Mouse (Mus musculus) T-cell, adult 2 months (primary cell): Measurements from ENCODE around the gene Clec2i.
A peak's percentile ranks its signal among the peaks of the same experiment; 100 is the strongest.
"Not testable (repeated sequence)": the region's sequence is repeated elsewhere in the genome, so short reads cannot be mapped to it uniquely, and the experiment has no call there.

Experiments
- DNase-seq: peaks from one replicate; pipeline ENCODE4 v3.0.0; 2022; ENCODE audit warnings: low spot score

Gene Clec2i

GRCm38 (mm10) chr6:128887091-128887790 lies at the start of gene Clec2i:
Gene Clec2i (plus strand): TSS chr6:128887588.
- DNase-seq: peak; percentile 86

DNA sequence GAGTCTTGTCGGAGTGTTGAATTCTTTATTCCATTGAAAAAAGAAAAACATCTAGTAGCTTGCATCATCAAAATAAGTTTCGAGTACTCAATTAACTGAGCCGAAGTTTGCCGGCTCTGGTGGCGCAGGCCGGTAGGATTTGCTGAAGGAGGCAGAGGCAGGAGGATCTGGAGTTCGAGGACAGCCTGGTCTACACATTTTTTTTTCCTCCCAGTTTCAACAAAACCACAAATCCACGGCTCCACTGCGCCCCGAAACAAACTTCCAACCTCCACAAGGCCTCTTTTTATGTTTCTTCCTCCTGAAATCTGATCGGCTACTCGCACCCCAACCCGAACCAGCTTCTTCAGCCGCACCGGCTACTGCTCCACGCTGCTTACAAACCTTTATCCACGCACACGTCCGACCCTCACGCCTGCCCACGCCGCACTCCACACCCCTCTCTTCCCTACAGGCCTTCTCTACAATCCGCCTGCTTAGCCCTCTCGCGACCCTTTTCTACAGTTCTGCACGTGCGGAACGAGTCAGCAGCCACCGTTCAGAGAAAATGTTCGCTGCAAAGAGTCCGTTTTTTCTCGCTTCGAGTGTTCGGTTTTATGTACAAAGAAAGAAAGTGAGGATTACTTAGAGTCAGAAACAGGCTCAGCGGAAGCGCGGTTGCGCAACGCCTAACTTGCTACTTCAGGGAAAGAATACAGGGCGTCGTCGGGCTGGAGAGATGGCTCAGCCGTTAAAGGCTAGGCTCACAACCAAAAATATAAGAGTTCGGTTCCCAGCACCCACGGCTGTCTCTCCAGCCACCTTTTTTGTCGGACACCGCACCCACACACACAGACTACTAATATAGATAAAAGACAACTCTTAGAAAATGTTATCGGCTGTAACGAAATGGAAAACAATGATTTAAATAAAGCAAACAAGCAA lies 48.8 kb upstream of the Clec2i start:
- peak; percentile 89 for DNase-seq

GRCm38 (mm10) chr6:128839266-128839771 lies 48.1 kb upstream of the Clec2i start:
- peak; percentile 88 for DNase-seq

GRCm38 (mm10) chr6:128839921-128840320 lies 47.5 kb upstream of the Clec2i start:
- no peak for DNase-seq

GRCm38 (mm10) chr6:128840669-128841068 lies 46.7 kb upstream of the Clec2i start:
- DNase-seq: not testable (repeated sequence)

DNA sequence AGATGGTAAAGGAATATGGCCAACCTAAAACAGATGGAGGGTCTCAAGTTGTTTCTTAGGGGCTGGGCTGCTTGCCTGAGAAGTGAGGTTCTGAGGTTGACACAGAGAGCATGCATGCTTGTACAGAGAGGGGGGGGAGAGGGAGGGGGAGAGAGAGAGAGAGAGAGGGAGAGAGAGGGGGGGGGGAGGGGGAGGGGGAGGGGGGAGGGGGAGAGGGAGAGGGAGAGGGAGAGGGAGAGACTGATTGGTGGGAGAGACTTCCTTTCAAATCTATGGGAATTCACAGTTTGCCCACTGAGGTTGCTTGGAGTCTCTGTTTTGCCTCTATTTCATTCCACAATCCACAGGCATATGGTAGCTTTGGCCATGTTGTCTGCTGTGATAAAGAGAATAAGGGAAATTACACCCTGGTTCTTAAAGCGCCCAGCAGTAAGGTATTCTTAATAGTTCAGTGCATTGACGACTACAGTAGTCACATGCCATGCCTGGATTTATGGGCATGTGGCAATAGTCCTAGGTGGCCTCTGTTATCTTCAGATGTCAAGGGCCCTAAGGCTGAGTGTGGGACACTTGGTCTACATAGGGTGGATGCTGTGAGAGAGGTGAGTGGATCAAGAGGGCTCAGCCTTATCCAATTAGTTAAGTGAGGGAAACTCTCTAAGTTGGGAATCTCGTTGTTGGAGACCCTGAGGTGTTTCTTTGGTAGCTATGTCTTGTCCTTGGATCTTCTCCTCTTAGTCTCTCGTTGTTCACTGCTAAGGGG lies 45.9 kb upstream of the Clec2i start:
- DNase-seq: no peak

DNA sequence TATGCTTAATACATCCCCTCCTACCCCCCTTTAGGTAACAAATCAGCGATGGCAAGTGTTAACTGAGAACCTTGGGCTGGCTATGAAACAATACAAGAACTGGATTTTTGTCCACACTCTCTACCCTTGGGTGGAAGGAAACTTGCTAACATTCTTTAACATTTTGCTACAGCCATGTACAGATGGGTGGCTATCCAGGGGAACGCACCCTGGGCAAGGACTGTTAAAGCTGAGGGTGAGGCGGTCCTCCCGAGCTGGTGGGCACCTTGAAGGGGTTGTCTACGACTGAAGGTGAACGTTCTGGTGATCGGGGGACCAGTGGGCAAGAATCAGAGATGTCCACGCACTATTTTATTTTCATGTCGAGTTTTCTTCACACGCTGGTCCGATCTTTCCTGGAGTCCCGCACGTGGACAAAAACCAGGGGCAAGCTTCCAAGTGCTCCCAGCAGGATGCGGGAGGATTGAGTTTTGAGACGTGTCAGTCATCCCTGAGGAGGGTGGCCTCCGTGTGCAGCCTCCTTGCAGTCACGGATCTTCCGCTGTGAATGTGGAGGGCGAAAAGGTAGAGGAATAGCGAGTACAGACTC lies 44.9 kb upstream of the Clec2i start:
- no peak for DNase-seq

- DNase-seq: peak; percentile 93
These were observed 44.4 kb upstream of the Clec2i start for GRCm38 (mm10) chr6:128842945-128843478.

DNA sequence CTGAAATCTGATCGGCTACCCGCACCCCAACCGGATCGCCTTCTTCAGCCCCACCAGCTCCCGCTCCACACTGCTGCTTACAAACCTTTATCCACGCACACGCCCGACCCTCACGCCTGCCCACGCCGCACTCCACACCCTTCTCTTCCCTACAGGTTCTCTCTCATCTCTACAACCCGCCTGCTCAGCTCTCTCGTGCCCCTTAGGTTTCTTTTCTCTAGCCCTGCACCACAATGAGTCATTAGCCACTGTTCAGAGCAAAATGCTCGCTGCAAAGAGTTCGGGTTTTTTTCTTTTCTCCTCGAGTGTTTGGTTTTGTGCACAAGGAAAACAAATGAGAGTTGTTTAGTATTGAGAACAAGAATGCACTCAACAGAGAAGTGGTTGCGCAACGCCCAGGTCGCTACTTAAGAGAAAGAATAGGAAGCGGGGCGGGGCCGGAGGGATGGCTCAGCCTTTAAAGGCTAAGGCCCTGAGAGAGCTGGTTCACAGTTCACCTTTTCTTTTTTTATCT lies 43.9 kb upstream of the Clec2i start:
- DNase-seq: peak; percentile 67

- DNase-seq: peak; percentile 36
These were observed 43.3 kb upstream of the Clec2i start for GRCm38 (mm10) chr6:128844131-128844530.

GRCm38 (mm10) chr6:128844586-128845080 lies 42.8 kb upstream of the Clec2i start:
- no peak for DNase-seq

GRCm38 (mm10) chr6:128845319-128845979 lies 41.9 kb upstream of the Clec2i start:
- DNase-seq: peak; percentile 81

DNA sequence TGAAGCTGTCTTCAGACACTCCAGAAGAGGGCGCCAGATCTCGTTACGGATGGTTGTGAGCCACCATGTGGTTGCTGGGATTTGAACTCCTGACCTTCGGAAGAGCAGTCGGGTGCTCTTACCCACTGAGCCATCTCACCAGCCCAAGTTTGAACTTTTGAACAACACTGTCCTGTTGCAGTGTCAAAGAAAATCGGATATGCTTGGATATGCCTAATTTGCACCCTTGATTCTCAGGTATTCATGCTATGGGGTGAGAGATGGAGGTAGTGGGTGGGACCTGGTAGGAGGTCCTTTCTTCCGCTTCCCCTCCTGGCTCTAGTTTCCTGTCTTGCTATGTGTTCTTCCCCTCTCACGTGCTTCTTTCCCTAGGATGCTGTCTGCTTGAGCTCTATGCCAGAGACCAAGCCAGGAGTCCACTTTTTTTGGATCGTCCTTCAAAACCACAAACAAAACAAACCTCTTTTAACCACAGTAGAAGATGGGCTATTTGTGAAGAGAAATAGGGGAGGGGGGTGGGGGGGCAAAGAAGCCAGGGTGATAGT lies 41.3 kb upstream of the Clec2i start:
- no peak for DNase-seq

- DNase-seq: no peak
These were observed 40.0 kb upstream of the Clec2i start for GRCm38 (mm10) chr6:128847401-128847800.

GRCm38 (mm10) chr6:128849902-128850301 lies 37.5 kb upstream of the Clec2i start:
- no peak for DNase-seq

GRCm38 (mm10) chr6:128850671-128851070 lies 36.7 kb upstream of the Clec2i start:
- DNase-seq: no peak

- DNase-seq: no peak
These were observed 36.2 kb upstream of the Clec2i start for GRCm38 (mm10) chr6:128851151-128851550.

GRCm38 (mm10) chr6:128852766-128853165 lies 34.6 kb upstream of the Clec2i start:
- no peak for DNase-seq

- peak; percentile 76 for DNase-seq
These were observed 33.2 kb upstream of the Clec2i start for GRCm38 (mm10) chr6:128854024-128854820.
